In the genomic region with DNA sequence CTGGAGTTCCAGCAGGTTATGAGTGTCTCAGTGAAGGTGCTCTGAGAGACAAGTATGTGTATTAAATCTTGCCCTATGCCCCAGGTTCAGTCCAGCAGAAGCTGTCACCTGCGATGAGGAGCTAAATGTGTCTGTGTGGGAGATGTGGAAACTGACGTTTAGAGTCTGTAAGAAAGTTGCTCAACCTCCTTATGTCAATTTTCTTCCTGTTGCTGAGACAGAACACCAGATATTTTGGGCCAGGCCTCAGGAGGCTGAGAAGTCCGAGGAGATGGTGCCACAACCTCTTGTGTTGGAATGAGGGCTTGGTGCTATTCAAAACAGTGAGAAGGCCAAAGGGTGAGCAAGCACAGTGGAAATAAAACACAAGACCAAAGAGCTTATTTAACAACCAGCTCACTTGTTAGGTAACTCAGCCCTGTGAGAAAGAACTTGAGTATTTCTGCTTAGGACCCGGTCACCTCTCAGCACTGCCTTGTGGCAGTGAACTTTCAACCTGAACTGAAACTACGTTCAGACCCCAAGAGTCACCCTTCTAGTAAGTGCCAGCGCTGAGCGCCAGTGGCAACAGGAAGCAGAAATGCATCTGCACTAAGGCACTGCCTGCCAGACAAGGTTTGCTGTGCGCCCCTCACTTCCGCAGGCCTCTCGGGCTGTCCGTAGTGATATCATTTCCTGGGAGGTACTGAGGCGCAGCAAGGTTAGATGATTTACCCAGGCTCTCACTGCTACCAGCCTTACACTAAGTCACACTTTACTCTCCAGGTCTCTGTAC, we compare ENCODE assay signal across 9 mouse cellular contexts. TPM values are rescaled to one million over a fixed set of nuclear protein-coding genes. Genes with fewer than 3 reads are reported as not detected.
DNase-seq lines count a peak whose midpoint lies in the region; ATAC-seq and TF ChIP-seq lines count a peak whose summit lies in the region.
"Had no signal": no experiment of that assay in that cellular context is flagged by ENCODE, and none has a peak within 500 bp of the region (broad histone marks: within the 10 kb centered on the region; RNA-seq: fewer than 3 reads in every experiment).

No protein-coding gene starts in this region.

- H3K27ac ChIP-seq in lung, embryonic 14.5 days (ENCODE audit: low read depth) = no peak overlapping the region
- H3K27ac ChIP-seq in spleen, adult 2 months (ENCODE audit: insufficient read depth, low read length) = peak overlapping the region; percentile 63
- H3K27ac ChIP-seq: embryonic facial prominence, embryonic 12.5 days had no signal

- no peaks in the 10 kb centered on the region for H3K4me1 ChIP-seq in lung, embryonic 14.5 days (ENCODE audit: insufficient read depth)
- peaks cover 4% of the 10 kb centered on the region; the same call in 1 of the 2 replicates for H3K4me1 ChIP-seq in spleen, adult 2 months (ENCODE audit: control insufficient read depth, insufficient read depth, insufficient read length)
- H3K4me1 ChIP-seq: embryonic facial prominence, embryonic 12.5 days had no signal

- no peak for ATAC-seq in lung, embryonic 14.5 days (ENCODE audit: insufficient read depth)
- no peak for ATAC-seq in erythroid progenitor cell, adult 5-6 weeks (replicated peaks; ENCODE audit: low FRiP score, poor library complexity, severe bottlenecking)

- H3K4me3 ChIP-seq in lung, embryonic 14.5 days (ENCODE audit: low read depth, low read length) = no peak overlapping the region
- H3K4me3 ChIP-seq in spleen, adult 2 months (ENCODE audit: extremely low read depth, insufficient read depth, insufficient read length) = no peak overlapping the region
- H3K4me3 ChIP-seq: embryonic facial prominence, embryonic 12.5 days had no signal

- 76% methylated on average over 12 of the region's 12 CpGs for WGBS in lung, embryonic 14.5 days
- WGBS in spleen, adult 2 months = 10% methylated on average over 12 of the region's 12 CpGs

- H3K36me3 ChIP-seq in lung, embryonic 14.5 days (ENCODE audit: insufficient read depth) = no peaks in the 10 kb centered on the region
- no peaks in the 10 kb centered on the region for H3K36me3 ChIP-seq in spleen, adult 2 months (ENCODE audit: control insufficient read depth, insufficient read depth, low read length)
- H3K36me3 ChIP-seq: embryonic facial prominence, embryonic 12.5 days had no signal

- H3K9me3 ChIP-seq in lung, embryonic 14.5 days (ENCODE audit: low read depth, low read length) = no peaks in the 10 kb centered on the region
- H3K9me3 ChIP-seq: embryonic facial prominence, embryonic 12.5 days had no signal

- no peak overlapping the region for H3K9ac ChIP-seq in lung, embryonic 14.5 days
- H3K9ac ChIP-seq: embryonic facial prominence, embryonic 12.5 days had no signal

- TF ChIP-seq CTCF in lung, embryonic 14.5 days (IDR thresholded peaks at IDR 0.05; ENCODE audit: low read depth) = no peak
- no peak for TF ChIP-seq CTCF in spleen, adult 2 months (IDR thresholded peaks at IDR 0.05; ENCODE audit: extremely low read depth, insufficient read depth, insufficient read length, insufficient replicate concordance)

- no peaks in the 10 kb centered on the region for H3K27me3 ChIP-seq in lung, embryonic 14.5 days (ENCODE audit: insufficient read depth, low read length)
- H3K27me3 ChIP-seq in spleen, adult 2 months (ENCODE audit: control insufficient read depth, insufficient read depth, low read length) = no peaks in the 10 kb centered on the region
- H3K27me3 ChIP-seq: embryonic facial prominence, embryonic 12.5 days had no signal

- TF ChIP-seq POLR2A in spleen, adult 2 months (IDR thresholded peaks at IDR 0.05; ENCODE audit: low read depth, low read length) = peak; percentile 66

- no peak overlapping the region for H3K4me2 ChIP-seq in lung, embryonic 14.5 days
- H3K4me2 ChIP-seq: embryonic facial prominence, embryonic 12.5 days had no signal

- DNase-seq in CD4-positive, CD25-positive, alpha-beta regulatory T cell, adult 2 months (ENCODE audit: low read depth, low spot score) = peak; percentile 86
- peak; percentile 53 for DNase-seq in R1 (ENCODE audit: low read depth, low spot score)
- peak; percentile 8 for DNase-seq in lung, embryonic 14.5 days
- peak; percentile 61 to 66 for DNase-seq in spleen, adult 2 months (ENCODE audit: low read depth in 1 of 2, low spot score in 2 of 2)
- DNase-seq in neural tube, embryonic 10.5 days (ENCODE audit: extremely low spot score, low spot score) = no peak
- DNase-seq in heart, adult 18-20 months = no peak

RNA-seq across cellular contexts. Expression of a gene that starts 17.3 kb away (rescaled TPM):
- polyA plus RNA-seq in lung, embryonic 14.5 days (2014; fragmentation: Nextera tagmentation; extraction: Ambion mirVana) = 24.4 and 24.8 TPM in 2 replicates
- polyA plus RNA-seq in spleen, adult 2 months (2012; rRNA removed) = 3.1 and 3.6 TPM in 2 replicates
- total RNA-seq in erythroid progenitor cell, adult 5-6 weeks (2015; ENCODE audit: low replicate concordance) = 9.4 TPM in 1 of 2 replicates, not detected in the other
- 0.61 and 2.1 TPM in 2 replicates for total RNA-seq in erythroid progenitor cell, adult 5-6 weeks (2017; ENCODE audit: low replicate concordance)
- 10 to 100 TPM; 62.6 to 68.2 TPM for total RNA-seq in heart, adult 18-20 months (2021)

RNA-seq across cellular contexts. Expression of a gene that starts 56.9 kb away (rescaled TPM):
- not detected in 2 replicates for polyA plus RNA-seq in lung, embryonic 14.5 days (2014; fragmentation: Nextera tagmentation; extraction: Ambion mirVana)
- 2.9 and 3.0 TPM in 2 replicates for polyA plus RNA-seq in spleen, adult 2 months (2012; rRNA removed)
- not detected in 2 replicates for total RNA-seq in erythroid progenitor cell, adult 5-6 weeks (2015; ENCODE audit: low replicate concordance)
- total RNA-seq in erythroid progenitor cell, adult 5-6 weeks (2017; ENCODE audit: low replicate concordance) = not detected in 2 replicates
- not detected for total RNA-seq in heart, adult 18-20 months (2021)
- total RNA-seq: gastrocnemius, postnatal 4 days had no signal

Comparison
In these comparisons a context has a peak if more than half of its experiments do, and no peak if none do; other contexts are left out.
1. DNase-seq: peak in CD4-positive, CD25-positive, alpha-beta regulatory T cell, adult 2 months (single experiment), R1 (single experiment), lung, embryonic 14.5 days (single experiment) and spleen, adult 2 months (2 of 2); none in neural tube, embryonic 10.5 days (single experiment) and heart, adult 18-20 months (0 of 2).
2. RNA of a gene that starts 17.3 kb away (total RNA-seq): 62.6 to 68.2 TPM in heart, adult 18-20 months; 0.61 to 9.4 TPM in erythroid progenitor cell, adult 5-6 weeks; every median in the first group is over 4 times any median in the second.